Mouse (Mus musculus) testis, postnatal 14 days (tissue): ENCODE measurements around the gene Rdh1.

Source experiments
- DNase-seq: peaks from one replicate; pipeline ENCODE4 v3.0.0; 2021; ENCODE audit warnings: low spot score

The Rdh1 gene

DNA sequence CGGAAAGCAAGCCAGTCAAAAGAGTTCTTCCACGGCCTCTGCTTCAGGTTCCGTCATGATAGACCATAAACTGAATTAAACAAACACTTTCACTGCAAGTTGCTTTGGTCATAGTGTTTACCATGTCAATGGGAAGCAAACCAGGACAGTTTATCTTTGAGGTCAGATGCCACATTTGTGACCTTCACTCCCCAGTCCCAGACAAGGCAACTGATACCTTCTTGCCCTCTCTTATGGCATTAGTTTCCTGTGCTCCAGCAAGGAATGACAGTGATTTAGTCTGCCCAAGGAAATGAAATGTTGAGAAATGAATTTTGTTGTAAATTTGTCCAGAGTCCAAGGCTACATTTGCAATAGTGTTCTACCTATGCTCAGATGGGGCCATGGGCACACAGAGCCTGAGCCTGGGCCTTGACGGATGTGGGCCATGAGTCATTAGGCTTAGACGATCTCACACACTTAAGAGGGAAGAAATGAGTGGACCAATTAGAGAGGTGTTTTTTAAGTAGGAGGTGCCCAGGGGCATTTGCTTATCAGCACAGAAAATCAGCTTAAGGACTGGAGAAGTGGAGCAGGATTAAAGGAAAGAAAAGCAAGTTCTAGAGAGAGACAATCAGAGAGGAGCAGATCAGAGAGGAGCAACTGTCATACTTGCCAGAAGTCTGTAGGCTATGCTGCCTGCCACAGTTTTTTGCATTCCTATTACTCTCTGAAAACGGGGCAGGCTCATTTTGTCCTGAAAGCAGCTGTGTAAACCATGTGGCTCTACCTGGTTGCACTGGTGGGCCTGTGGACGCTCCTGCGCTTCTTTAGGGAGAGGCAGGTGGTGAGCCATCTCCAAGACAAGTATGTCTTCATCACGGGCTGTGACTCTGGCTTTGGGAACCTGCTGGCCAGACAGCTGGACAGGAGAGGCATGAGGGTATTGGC lies at the start of gene Rdh1, which contains the start of gene Rdh16f1:
Gene Rdh1 (plus strand): TSS at position 541 of the 930 bp plus-strand sequence.
Gene Rdh16f1 (plus strand): TSS at position 607 of the 930 bp plus-strand sequence.
- DNase-seq = no peak

DNA sequence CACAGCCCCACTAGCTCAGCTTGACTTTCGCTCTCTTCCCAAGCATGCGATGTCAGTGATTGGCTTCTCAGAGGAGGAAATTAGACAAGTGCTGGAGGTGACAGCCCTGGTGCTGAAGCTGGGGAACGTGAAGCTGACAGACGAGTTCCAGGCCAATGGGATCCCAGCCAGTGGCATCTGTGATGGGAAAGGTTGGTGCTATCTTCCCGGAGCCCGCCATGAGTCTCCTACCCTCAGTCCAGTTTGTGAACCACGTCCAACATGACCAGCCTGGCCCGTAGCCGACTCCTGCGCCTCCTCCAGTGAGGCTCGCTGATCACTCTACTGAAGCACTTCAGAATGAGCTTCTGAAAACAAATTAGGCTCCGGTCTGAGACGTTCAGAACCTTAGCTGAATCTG lies 49.2 kb upstream of the Rdh1 start:
- no peak for DNase-seq

DNA sequence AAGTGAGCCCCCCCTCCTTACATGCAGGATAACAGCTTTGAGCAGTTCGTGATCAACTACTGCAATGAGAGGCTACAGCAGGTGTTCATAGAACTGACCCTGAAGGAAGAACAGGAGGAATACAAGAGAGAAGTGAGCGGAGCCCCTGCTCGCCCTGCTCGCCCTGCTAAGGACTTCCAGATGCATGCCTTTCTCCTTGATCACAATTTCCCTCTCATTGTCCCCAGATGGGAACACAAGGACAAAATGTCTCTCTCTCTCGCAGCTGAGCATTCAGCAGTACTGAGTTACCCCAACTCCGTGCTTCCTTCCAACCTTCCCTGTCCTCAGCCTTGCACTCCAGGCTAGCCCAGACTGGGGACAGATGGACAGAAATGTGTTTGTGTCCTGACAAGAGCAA lies 46.8 kb upstream of the Rdh1 start:
- DNase-seq = no peak

DNA sequence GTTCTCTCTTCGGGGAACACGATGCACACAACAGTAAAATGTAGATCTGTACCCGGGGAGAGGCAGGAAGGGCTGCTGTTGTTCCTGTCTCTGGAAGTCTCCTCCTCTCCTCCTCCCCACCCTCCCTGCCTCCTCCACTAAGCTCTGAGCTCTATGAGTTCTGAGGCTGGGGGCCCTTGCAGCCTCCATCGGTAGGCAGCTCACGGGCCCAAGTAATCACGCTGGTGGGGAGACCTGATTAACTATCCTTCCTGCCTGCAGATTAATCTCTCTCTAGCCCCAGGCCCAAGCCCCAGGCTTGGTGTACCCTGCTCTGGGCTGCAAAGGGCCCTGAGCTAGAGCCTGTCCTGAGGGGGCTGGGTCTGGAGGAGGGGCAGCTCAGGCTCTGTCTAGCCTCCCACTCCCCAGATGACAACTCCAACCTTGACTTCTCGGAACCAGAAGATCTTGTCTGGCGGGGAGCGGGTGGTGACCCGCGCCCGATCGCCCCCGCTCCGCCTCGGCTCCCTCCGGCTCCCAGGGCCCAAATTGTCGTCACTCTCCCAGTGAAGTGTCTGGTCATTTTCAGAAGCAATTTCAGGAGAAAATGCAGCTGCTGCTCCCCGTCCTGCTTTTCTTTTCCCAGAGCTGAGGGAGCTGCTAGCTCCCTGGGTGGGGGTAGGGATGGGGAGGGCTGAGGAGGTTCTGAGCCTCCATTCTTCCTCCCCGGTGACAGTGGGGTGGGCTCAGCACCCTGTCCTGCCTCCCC lies 37.7 kb upstream of the Rdh1 start:
- DNase-seq = no peak

DNA sequence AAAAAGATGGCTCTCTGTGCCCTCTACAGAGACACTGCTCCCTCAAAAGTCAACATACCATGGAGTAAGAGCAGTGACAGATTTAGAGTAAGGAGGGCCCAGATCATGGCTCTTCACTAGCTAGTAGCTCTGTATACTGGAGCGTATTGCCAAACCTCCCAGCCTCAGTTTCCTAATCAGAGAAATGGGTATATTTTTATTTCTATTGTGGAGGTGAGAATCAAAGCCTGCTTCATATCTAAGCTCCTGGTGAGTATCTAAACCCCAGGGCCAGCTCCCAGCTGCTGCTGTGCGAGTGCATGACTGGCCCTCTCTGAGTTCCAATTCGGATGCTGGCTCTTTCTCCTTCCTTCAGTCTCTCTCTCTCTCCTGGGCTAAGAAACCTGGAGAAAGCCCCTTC lies 35.3 kb upstream of the Rdh1 start, which contains the start of gene Tac2:
Gene Tac2 (plus strand): TSS at position 301 of the 400 bp plus-strand sequence.
- no peak for DNase-seq

DNA sequence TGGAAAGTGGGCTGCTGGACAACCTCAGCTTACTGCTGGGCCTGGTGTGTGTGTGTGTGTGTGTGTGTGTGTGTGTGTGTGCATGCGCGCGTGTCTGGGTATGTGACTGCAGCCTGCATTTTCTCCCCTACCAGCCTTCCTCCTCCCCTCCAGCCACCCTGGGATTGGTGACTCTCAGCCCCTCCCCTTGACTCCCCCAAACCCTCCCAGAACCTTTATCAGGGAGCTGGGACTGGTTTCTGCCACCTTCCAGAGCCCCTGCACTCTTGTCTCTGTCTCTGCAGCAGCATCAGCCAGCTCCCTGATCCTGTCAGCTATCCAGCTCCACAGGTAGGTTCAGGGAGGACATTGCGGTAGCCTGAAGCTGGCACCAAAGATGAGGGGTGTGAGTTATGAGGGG lies 34.4 kb upstream of the Rdh1 start:
- no peak for DNase-seq

DNA sequence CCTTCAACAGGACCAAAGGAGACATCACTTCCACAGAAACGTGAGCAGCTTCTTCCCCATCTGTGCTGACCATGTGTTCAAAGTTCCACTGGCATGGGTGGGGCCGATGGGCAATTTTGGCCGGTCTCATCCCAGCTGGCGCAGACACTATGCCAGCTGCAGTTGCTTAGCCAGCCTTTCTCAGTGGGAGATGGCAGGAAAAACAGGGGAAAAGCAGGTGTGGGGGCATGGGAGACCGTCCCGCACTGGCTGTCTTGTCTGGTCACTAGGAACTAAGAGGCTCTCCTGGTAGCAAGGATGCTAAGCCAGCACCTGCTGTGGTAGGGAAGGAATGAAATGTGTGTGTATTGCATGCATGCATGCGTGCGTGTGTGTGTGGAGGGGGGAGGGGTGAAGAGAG lies 31.1 kb upstream of the Rdh1 start:
- DNase-seq = no peak

DNA sequence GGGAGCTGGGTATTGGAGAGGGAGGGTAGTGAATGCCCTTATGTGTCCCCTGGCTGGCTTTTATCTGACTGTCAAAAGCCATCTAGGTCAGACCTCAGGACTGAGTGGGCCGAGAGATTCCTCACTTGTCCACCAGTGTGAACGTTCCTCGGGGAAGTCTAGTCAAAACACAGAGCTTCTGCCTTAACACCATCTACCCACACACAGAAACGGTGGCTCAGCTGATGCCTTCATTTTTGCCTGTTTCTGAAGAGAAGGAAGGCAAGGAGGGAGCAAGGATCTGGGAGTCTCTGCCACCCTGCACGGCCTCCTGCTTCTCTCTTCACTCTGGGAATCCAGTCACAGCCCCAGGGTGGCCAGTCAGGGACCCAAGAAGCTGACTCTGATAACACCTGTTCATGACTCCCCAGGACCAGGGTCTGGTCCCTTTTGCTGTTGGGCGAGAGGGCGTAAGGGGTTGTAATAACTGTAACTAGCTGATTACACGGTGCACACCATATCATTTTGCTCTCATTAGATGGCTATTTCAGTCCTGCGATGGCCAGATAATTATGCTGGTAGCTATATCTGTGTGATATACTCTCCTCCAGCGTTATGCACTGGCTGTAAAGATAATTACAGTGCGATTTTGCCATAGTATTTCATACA lies 29.1 kb upstream of the Rdh1 start:
- DNase-seq = no peak

DNA sequence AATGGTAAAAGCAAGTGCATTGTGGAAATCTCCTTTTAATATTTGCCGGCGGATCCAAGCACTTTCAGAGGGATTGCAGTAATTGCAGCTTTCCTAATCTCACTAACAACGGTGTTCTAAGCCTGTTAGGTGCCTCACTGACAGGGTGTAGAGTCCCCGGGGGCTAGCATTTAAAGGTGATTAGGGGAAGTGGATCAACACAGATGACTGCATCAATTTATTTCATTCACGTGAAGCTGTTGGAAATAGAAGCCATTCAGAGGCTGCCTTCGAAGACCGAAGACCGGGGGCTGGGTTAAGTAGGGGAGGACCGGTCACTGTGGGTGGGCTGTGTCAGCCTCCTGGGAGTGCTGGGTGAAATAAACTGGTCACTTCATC lies 28.6 kb upstream of the Rdh1 start:
- DNase-seq = no peak

DNA sequence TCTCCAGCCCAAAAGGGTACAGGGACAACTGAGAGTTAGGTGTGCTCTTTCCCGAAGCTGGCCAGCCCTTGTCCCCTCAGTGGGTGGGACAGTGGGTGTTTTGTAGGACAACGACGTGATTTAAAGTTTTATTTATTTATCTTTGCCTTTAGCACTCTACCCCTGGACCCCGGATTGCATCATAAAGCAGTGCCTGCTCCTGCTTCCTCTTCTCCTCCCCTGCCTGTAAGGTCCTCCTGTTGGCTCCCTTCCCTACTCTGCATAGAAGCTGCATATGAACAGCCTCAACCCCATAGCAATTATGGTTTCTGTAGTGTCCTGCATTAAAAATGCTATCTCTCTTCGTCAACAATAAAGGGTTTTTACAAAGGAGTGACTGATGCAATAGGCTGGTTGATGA lies 28.1 kb upstream of the Rdh1 start:
- DNase-seq = no peak

DNA sequence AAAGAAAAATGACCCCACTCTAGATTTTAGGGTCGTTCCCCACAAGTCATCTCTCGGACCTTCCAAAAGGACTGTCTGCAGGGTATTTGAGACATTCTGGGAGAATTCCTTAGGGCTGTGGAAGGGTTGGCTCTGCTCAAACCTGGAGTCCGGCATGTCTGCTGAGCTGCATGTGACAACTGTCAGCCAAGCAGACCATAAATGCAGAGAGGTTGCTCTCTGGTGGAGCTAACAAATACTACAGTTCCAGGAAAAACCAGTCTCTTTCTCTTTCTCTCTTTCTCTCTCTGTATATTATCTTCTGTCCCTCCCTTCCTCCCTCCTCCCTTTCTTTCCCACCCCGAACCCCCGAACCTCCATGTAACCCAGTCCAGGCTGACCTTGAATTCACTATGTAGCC lies 25.1 kb upstream of the Rdh1 start:
- DNase-seq = no peak

DNA sequence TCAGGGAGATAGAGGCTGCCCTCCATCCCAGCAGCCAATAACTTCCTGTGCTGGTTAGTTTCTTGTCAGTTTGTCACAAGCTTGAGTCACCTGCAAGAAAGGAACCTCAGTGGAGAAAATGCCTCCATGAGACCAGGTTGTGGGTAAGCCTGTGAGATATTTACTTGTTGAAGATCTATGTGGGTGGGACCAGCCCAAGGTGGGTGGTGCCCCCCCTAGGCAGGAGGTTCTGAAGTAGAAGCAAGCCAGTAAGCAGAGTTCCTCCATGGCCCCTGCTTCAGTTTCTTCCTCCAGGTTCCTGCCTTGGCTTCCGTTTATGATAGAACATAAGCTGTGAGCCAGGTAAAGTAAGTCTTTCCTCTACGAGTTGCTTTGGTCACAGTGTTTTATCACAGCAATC lies 23.3 kb upstream of the Rdh1 start:
- DNase-seq = no peak

DNA sequence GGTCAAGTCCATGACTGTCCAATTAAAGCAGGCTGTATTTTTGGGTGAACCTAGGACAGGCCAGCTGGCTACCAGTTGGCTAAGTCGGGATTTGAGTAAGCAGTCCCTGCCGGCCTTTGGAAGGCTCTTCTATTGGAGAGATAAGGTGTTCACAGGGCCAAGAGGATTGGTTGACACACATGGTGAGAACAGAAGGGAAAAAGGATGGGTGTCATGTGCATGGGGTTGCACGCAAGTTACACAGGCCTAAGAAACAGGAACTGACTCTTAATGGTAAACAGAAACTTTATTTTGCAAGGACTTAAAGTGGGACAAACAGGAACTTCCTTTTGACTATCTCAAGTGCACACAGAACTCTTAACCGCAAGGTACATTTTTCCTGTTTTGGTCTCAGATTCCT lies 22.6 kb upstream of the Rdh1 start:
- DNase-seq = no peak

DNA sequence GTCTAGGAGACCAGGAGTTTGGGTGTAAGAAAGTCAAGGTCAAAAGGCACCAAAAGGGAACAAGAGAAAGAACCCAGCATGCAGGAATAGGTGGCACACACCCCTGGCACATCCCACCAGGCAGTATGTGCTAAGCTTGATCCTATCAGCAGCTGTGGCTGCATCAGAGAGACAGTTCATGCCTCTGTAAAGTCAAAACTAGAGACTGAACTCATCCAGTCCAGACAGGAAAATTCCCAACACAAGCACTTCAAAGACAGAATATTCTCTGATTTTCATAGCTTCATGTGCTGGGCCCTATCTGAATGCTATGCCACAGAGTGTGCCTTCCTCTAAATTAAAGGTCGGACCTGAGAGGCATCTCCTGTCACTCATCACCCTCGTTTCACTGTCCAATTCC lies 22.0 kb upstream of the Rdh1 start:
- DNase-seq = no peak

DNA sequence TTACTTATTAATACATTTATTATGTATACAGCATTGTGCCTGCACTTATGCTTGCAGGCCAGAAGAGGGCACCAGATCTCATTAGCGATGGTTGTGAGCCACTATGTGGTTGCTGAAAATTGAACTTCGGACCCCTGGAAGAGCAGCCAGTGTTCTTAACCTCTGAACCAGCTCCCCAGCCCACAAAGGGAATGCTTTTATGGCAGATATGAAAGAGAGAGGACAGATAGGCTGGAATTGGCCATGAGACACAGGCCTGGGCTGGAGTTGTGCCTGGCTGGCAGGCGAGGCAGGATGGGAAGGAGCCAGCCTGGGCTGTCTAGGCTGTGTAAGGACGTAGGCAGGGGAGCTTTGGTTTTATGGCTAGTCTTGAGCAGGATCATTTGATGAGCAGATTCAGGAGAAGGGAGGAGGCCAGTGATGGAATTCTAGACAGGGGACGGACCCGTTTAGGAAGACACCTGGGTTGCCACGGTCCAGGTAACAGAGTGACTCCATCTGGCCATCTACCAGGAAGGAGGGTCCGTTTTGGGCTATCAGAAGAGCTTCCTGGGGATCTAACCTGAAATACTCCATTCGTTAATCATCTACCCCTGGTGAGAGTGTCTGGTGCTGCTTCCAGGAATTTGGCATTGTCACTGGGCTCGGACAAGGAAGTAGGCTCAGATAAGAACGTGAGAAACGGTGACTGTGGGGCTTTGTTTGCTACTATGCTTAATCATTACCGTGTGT lies 21.2 kb upstream of the Rdh1 start:
- no peak for DNase-seq

DNA sequence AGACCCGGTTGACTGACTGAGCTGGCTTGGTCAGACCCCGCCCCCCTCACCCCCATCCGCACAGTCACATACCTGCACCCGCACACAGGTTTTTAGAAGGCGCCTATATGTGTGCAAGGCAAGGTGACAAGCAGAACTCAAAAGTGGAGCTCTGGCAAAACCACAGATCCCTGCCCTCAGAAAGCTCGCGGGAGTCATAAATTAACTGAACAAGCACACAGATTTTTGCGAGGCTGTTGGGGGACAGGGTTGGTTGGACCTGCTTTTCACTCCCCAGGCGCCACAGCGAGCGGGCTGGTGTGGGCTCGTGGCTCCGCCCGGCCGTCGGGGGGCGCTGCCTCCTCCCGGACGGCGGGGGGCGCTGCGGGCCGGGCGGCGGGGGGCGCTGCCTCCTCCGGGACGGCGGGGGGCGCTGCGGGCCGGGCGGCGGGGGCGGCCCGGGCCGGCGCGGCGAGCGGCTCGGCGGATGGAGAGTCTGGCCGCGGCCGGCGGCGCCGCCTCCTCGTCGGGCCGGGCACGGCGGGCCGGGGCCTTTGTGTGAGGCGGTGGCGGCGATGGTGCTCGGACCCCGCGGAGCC lies 20.3 kb upstream of the Rdh1 start, which contains the start of gene Zbtb39:
Gene Zbtb39 (plus strand): TSS at position 456 of the 578 bp plus-strand sequence.
- DNase-seq = peak; percentile 81

DNA sequence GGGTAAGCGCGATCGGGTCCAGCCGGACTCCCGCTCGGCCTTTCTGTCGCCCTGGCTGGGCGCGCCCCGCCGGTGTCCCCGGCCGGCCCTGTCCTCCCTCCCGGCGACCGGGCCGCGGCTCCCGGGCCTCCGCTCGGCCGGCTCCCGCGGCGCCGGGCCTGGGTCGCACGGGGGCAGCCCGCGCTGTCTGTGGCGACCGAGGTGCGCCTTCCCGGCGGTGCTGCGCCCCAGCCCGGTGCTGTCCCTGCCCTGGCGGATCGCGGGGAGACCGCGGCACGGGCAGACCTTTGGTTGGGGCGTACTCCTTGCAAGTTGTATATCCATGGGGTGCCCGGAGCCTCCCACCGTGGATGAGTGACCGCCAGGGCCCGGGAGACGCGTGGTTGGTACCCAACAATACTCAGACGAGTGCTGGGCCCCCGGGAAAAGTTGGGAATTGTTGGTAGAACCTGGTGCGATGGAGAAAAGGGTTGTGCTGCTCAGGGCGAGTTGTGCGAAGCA lies 19.8 kb upstream of the Rdh1 start:
- peak; percentile 26 for DNase-seq

DNA sequence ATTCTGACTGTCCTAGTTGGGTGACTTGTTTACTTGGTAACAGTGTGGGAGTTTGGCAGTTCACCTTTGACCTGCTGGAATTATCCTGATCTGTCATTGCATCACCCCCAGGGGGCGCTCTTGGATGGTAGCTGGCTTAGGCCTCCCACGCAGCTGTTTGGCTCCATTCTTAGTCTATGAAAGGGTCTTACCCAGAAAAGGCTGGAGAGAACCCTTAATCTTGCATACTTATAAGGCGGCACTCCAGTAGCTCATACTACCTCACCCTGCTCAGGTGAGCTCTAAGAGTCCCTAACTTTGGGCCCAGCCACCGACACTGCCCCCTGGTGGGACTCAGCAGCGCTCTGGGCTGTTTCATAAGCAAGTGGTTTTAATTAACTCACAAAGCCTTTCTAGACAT lies 14.9 kb upstream of the Rdh1 start:
- no peak for DNase-seq

DNA sequence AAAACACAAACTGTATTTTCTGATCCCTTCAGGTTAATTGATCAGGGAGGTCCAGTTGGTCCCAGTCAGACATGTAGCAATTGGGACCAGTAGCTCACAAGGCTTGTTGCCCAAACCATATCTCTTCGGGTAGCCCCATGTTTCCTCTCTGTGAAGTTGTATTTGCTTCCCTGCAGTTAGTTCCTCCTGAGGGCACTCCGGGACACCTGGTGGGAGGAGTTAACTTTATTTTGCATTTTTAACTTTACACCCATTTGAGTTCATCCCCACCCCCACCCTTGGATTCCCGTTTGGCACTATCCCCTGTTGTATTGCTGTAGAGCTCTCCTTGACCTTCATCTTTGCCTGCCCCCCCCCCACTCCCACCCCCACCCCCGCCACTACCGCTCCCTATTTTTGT lies 13.6 kb upstream of the Rdh1 start:
- DNase-seq = no peak

DNA sequence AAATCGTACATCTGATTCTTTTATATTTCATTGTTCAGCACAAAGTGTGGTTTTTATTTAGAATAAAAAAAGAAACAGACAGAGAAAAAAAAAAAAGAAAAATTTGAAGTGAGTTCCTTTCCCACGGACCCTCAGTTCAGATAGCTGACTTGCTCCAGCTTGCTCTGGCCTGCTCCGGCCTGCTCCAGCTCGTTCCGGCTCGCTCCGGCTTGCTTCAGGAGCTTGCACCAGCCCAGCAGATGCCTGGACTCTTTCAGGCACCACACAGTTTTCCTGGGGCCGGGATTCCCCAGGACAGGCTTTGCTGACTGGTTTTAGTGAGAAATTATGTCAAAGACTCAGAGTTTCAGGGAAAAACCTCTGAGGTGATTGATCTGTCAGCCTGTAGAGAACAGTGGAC lies 12.3 kb upstream of the Rdh1 start:
- no peak for DNase-seq

DNA sequence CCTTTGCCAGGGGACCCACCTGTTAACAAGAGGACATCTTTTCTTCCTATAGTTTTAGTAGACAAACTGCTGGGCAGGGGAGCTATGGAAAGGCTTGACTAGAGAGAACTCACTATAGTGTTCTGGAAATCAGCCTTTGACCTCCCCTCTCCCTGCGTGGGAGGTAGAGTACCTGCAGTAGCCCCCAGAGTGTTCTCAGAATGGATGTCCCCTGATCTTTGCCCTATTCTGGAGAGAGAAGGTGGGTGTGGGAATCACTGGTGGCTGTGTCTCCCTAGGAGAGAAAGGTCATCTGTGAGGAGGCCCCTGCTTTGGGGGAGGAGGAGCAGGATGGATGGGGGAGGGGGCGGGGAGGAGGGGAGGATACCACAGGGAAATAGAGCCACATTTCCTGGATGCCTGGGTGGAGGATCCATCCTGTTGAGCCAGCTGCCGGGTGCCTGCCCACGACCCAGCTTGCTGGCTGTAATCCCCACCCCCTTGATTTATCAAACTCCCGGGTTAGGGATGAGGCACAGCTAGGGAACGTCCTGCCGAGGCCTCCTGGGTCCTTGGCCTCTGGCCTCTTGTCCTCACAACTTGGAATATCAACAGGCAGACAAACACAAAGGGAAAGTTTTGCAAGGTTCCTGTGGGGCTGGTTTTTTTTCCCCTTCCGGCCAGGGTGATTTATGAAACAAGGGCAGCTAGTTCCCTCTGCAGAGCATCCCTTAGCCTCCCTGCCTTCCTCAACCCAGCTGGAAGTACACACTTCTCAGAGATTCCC lies 10.5 kb upstream of the Rdh1 start:
- peak; percentile 71 for DNase-seq
